Mouse (Mus musculus): Measurements from ENCODE around the gene Pfn1.

- no peak for TF ChIP-seq POLR2A (IDR thresholded peaks at IDR 0.05; ENCODE audit: borderline replicate concordance, extremely low read depth, insufficient read depth, insufficient read length, poor library complexity, severe bottlenecking)
- no peak for TF ChIP-seq CTCF (IDR thresholded peaks at IDR 0.05; ENCODE audit: borderline replicate concordance, extremely low read depth, insufficient read depth, insufficient read length)
These were observed 46.8 kb downstream of the Pfn1 start for GRCm38 (mm10) chr11:70607611-70608010.

All from brain, embryonic 14.5 days (tissue).